Mouse (Mus musculus) midbrain, embryonic 16.5 days (tissue): ENCODE results near the gene Rflna. TPM values are rescaled to one million over a fixed set of nuclear protein-coding genes. Genes with fewer than 3 reads are reported as not detected.

Source experiments
- ATAC-seq: fragments of 200-750 bp; cut with Nextera tagmentation; 2 replicates; pipeline ENCODE4 v1.8.0; 2017; ENCODE audit warnings: moderate TSS enrichment
- H3K27ac ChIP-seq: fragments of 300-500 bp; sonication (generic); 2 replicates; pipeline ENCODE4 v1.5.1; 2014; ENCODE audit warnings: mild to moderate bottlenecking, low read length, mixed read lengths
- H3K27me3 ChIP-seq: fragments of 300-500 bp; sonication (generic); 2 replicates; pipeline ENCODE4 v1.6.1; 2014; ENCODE audit warnings: low read depth, low read length, mixed read lengths; ENCODE audit not compliant: control insufficient read depth, insufficient read depth
- H3K36me3 ChIP-seq: fragments of 300-500 bp; sonication (generic); 2 replicates; pipeline ENCODE4 v1.6.1; 2014; ENCODE audit warnings: mild to moderate bottlenecking, low read length, moderate library complexity, mixed read lengths; ENCODE audit not compliant: control insufficient read depth, insufficient read depth
- H3K4me1 ChIP-seq: fragments of 300-500 bp; sonication (generic); 2 replicates; pipeline ENCODE4 v1.6.1; 2014; ENCODE audit warnings: mild to moderate bottlenecking, low read length, mixed read lengths; ENCODE audit not compliant: control insufficient read depth, insufficient read depth
- H3K4me2 ChIP-seq: fragments of 300-500 bp; sonication (generic); 2 replicates; pipeline ENCODE4 v1.6.1; 2014; ENCODE audit warnings: mild to moderate bottlenecking, low read length, mixed read lengths
- H3K4me3 ChIP-seq: fragments of 300-500 bp; sonication (generic); 2 replicates; pipeline ENCODE4 v1.5.1; 2014; ENCODE audit warnings: low read depth, mild to moderate bottlenecking, low read length, moderate library complexity, mixed read lengths
- H3K9ac ChIP-seq: fragments of 300-500 bp; sonication (generic); 2 replicates; pipeline ENCODE4 v1.6.1; 2014; ENCODE audit warnings: low read depth, low read length, mixed read lengths
- H3K9me3 ChIP-seq: fragments of 300-500 bp; sonication (generic); replicated peaks from 2 replicates; pipeline ENCODE4 v1.6.1; 2014; ENCODE audit warnings: mild to moderate bottlenecking, low read length, mixed read lengths; ENCODE audit not compliant: control insufficient read depth, poor library complexity, severe bottlenecking
- WGBS: fragments of 180-500 bp; shearing (Covaris S2); extraction: QIAGEN DNeasy Blood & Tissue Kit; methylation state at CpG from one replicate; pipeline ENCODE4 v1.1.7; 2014; 5-methylcytosine and 5-hydroxymethylcytosine counted together
- polyA plus RNA-seq: library from polyadenylated mRNA; unstranded; fragments of >200 nt; fragmentation: Nextera tagmentation; extraction: Ambion mirVana; gene quantifications from 2 replicates; pipeline ENCODE4 v1.2.1, GENCODE M21; 2015

The Rflna gene
- polyA plus RNA-seq, 1 experiment from 2014 or later: 7.1 TPM

GRCm38 (mm10) chr5:125015576-125015975, 12.6 kb downstream of the Rflna start:
- H3K36me3 ChIP-seq: peaks cover 28% of the 10 kb centered on the region
- WGBS: 90% methylated on average over 9 of the region's 9 CpGs

GRCm38 (mm10) chr5:125016421-125017242, 13.6 kb downstream of the Rflna start:
- H3K27ac ChIP-seq: no peak overlapping the region
- H3K36me3 ChIP-seq: peaks cover 28% of the 10 kb centered on the region
- H3K9ac ChIP-seq: no peak overlapping the region
- no peaks in the 10 kb centered on the region for H3K4me1 ChIP-seq
- ATAC-seq: no peak
- no peak overlapping the region for H3K4me2 ChIP-seq
- H3K9me3 ChIP-seq: no peaks in the 10 kb centered on the region
- H3K27me3 ChIP-seq: no peaks in the 10 kb centered on the region
- 88% methylated on average over 17 of the region's 17 CpGs for WGBS
- no peak overlapping the region for H3K4me3 ChIP-seq

More at GRCm38 (mm10) chr5:125015576-125015975, 12.6 kb downstream of the Rflna start:
- Histone ChIP-seq H3K9me3 (no peaks in the 10 kb centered on the region), H3K4me3 (no peak overlapping the region), H3K9ac (no peak overlapping the region), H3K27me3 (no peaks in the 10 kb centered on the region), H3K4me2 (no peak overlapping the region), H3K27ac (no peak overlapping the region), H3K4me1 (no peaks in the 10 kb centered on the region)
- no peak for ATAC-seq

DNA sequence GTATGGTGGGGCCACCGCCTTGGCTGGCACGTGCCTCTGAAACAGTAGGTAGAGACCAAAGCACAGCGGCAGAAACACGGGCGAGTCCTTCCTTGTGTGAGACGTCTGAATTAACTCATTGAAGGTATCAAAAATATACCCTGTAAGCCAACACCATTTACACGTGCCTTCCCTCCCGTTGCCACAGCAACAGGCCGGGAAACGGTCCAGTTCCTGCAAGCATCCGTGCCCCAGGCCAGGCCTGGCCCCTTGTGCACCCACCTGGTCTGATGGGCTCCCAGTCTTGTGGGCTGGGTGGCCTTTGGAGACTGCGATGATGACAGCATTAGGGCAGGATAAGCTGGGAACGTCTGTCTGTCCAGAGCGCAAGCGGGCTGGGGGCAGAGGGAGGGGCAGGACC, 14.3 kb downstream of the Rflna start:
- H3K36me3 ChIP-seq: peaks cover 28% of the 10 kb centered on the region
- no peaks in the 10 kb centered on the region for H3K27me3 ChIP-seq
- H3K9ac ChIP-seq: no peak overlapping the region
- no peak overlapping the region for H3K4me2 ChIP-seq
- no peak overlapping the region; the same call in 1 of the 2 replicates for H3K27ac ChIP-seq
- no peaks in the 10 kb centered on the region for H3K4me1 ChIP-seq
- no peak for ATAC-seq
- H3K9me3 ChIP-seq: no peaks in the 10 kb centered on the region
- no peak overlapping the region for H3K4me3 ChIP-seq
- 64% methylated on average over 15 of the region's 15 CpGs for WGBS

GRCm38 (mm10) chr5:125019099-125019498, 16.1 kb downstream of the Rflna start:
- H3K27me3 ChIP-seq: no peaks in the 10 kb centered on the region
- 85% methylated on average over 5 of the region's 5 CpGs for WGBS
- no peak overlapping the region for H3K4me3 ChIP-seq
- H3K36me3 ChIP-seq: peaks cover 41% of the 10 kb centered on the region
- no peak overlapping the region for H3K27ac ChIP-seq
- H3K4me1 ChIP-seq: no peaks in the 10 kb centered on the region
- ATAC-seq: no peak
- no peak overlapping the region for H3K4me2 ChIP-seq
- H3K9ac ChIP-seq: no peak overlapping the region
- no peaks in the 10 kb centered on the region for H3K9me3 ChIP-seq

DNA sequence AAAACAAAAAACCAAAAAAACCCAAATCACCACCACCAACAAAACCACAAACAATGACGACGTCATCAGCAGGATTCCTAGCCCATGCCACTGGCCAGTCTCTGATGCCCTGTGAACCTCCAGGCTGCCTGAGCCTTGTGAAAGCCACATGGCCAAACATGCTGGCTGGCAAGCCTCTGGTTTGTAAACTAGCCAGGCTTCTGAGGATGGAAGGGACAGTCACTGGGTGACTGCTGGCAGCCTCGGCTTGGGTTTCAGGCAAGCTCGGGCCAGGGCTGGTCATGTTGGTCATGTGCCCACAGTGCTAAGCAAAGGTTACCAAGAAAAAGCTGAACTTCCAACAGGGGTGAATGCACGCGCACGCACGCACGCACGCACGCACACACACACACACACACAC, 18.3 kb downstream of the Rflna start:
- Histone ChIP-seq H3K9me3 (no peaks in the 10 kb centered on the region), H3K4me2 (no peak overlapping the region), H3K36me3 (peaks cover 49% of the 10 kb centered on the region), H3K27me3 (no peaks in the 10 kb centered on the region), H3K4me1 (no peaks in the 10 kb centered on the region), H3K4me3 (no peak overlapping the region), H3K9ac (0 out of 2 replicates have a peak overlapping the region, but pooled peaks have one; percentile 14), H3K27ac (peak overlapping the region; percentile 67; the same call in 1 of the 2 replicates)
- 86% methylated on average over 11 of the region's 11 CpGs for WGBS
- ATAC-seq: no peak

GRCm38 (mm10) chr5:125024002-125024401, 21.0 kb downstream of the Rflna start:
- no peak overlapping the region for H3K27ac ChIP-seq
- no peak overlapping the region for H3K4me3 ChIP-seq
- H3K4me2 ChIP-seq: no peak overlapping the region
- no peak overlapping the region for H3K9ac ChIP-seq
- no peaks in the 10 kb centered on the region for H3K27me3 ChIP-seq
- H3K36me3 ChIP-seq: peaks cover 50% of the 10 kb centered on the region
- 80% methylated on average over 14 of the region's 14 CpGs for WGBS
- H3K4me1 ChIP-seq: no peaks in the 10 kb centered on the region
- no peak for ATAC-seq
- H3K9me3 ChIP-seq: no peaks in the 10 kb centered on the region

DNA sequence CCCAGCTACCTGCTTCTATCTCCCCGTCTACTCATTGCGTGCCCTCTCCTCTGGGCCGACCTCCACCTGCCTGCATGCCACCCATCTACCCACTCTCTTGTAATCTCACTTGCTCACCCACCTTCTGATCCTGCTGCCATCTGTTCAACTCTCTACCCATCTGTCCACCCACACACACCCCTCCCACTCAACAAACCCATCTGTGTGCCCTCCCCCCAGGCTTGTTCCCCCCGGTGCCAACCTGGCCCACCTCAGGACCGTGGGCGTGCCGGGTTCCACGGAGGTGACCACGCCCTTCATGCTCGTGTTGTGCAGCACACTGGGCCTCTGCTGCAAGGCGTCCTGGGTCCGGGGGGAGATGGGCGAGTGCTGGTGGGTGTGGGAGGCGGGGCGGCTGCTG, 25.4 kb downstream of the Rflna start:
- ATAC-seq: no peak
- H3K4me2 ChIP-seq: no peak overlapping the region
- no peak overlapping the region for H3K27ac ChIP-seq
- H3K9me3 ChIP-seq: no peaks in the 10 kb centered on the region
- H3K9ac ChIP-seq: no peak overlapping the region
- no peaks in the 10 kb centered on the region for H3K27me3 ChIP-seq
- H3K4me3 ChIP-seq: no peak overlapping the region
- peaks cover 70% of the 10 kb centered on the region for H3K36me3 ChIP-seq
- WGBS: 91% methylated on average over 14 of the region's 15 CpGs
- H3K4me1 ChIP-seq: no peaks in the 10 kb centered on the region

DNA sequence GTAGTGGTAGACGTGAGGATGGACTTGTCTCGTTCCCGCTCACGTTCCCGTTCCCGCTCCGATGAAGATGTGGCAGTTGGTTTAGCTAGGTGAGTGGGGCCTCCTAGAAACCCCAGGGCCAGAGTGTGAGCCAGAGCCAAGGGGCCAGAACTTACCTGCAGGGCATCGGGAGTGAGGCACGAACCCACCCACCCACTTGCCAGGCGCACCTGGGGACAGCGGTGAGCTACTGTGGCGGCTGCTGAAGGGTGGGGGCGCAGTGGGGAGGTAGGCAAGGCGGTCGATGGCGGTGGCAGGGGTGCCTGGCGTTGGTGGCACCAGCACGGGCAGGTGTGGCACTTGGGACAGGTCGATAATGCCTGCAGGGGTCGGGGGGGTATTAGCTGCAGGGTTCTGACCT, 25.9 kb downstream of the Rflna start:
- ATAC-seq: 0 out of 2 replicates have a peak, but pooled peaks have one; percentile 18
- no peaks in the 10 kb centered on the region for H3K4me1 ChIP-seq
- no peak overlapping the region for H3K4me2 ChIP-seq
- no peak overlapping the region for H3K4me3 ChIP-seq
- no peaks in the 10 kb centered on the region for H3K9me3 ChIP-seq
- 98% methylated on average over 20 of the region's 20 CpGs for WGBS
- H3K36me3 ChIP-seq: peaks cover 73% of the 10 kb centered on the region
- H3K27ac ChIP-seq: no peak overlapping the region
- H3K27me3 ChIP-seq: no peaks in the 10 kb centered on the region
- H3K9ac ChIP-seq: no peak overlapping the region

DNA sequence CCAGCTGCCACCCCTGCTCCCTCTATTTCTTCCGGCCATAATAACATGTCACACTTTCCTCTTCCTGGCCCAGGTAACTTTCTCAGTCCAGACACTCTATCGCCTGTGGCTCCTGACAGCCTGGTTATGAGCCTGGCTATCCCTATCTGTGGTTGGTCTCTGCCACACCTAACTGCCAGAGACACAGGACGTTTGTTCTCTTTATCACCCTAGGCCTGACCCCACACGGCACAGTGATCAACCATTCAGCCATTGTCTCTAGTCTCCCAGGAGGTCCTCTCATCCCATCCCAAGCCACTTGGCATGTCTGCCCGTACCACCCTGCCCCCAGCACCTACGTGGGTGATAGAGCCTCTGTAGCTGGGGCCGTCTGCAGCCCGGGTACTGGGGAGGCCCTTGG, 33.5 kb downstream of the Rflna start:
- Histone ChIP-seq H3K4me2 (no peak overlapping the region), H3K27me3 (no peaks in the 10 kb centered on the region), H3K27ac (no peak overlapping the region), H3K36me3 (peaks cover 39% of the 10 kb centered on the region), H3K4me3 (no peak overlapping the region), H3K4me1 (no peaks in the 10 kb centered on the region), H3K9ac (no peak overlapping the region), H3K9me3 (no peaks in the 10 kb centered on the region)
- no peak for ATAC-seq
- WGBS: 89% methylated on average over 8 of the region's 8 CpGs
